Mouse (Mus musculus) intestine, postnatal 0 days (tissue): ENCODE measurements around the gene Tex12. TPM values are rescaled to one million over a fixed set of nuclear protein-coding genes. Genes with fewer than 3 reads are reported as not detected.
A peak's percentile ranks its signal among the peaks of the same experiment; 100 is the strongest.

Experiments used
- ATAC-seq: fragments of 200-750 bp; cut with Nextera tagmentation; 2 replicates; pipeline ENCODE4 v1.8.0; 2017; ENCODE audit warnings: mild to moderate bottlenecking, moderate TSS enrichment, moderate library complexity
- H3K27ac ChIP-seq: fragments of 300-500 bp; sonication (generic); 2 replicates; pipeline ENCODE4 v1.5.1; 2014; ENCODE audit warnings: mild to moderate bottlenecking, low read depth, low read length, moderate library complexity
- H3K27me3 ChIP-seq: fragments of 300-500 bp; sonication (generic); replicated peaks from 2 replicates; pipeline ENCODE4 v1.6.1; 2014; ENCODE audit warnings: low read length, mixed read lengths; ENCODE audit not compliant: control insufficient read depth, insufficient read depth
- H3K36me3 ChIP-seq: fragments of 300-500 bp; sonication (generic); 2 replicates; pipeline ENCODE4 v1.6.1; 2014; ENCODE audit warnings: mild to moderate bottlenecking, moderate library complexity; ENCODE audit not compliant: control insufficient read depth, insufficient read depth
- H3K4me1 ChIP-seq: fragments of 300-500 bp; sonication (generic); replicated peaks from 2 replicates; pipeline ENCODE4 v1.6.1; 2014; ENCODE audit warnings: antibody characterized with exemption, low read length, mixed read lengths; ENCODE audit not compliant: control insufficient read depth, insufficient read depth
- H3K4me2 ChIP-seq: fragments of 300-500 bp; sonication (generic); replicated peaks from 2 replicates; pipeline ENCODE4 v1.6.1; 2014; ENCODE audit warnings: low read depth, mild to moderate bottlenecking, moderate library complexity
- H3K4me3 ChIP-seq: fragments of 300-500 bp; sonication (generic); 2 replicates; pipeline ENCODE4 v1.5.1; 2014; ENCODE audit warnings: low read depth, low read length
- H3K9ac ChIP-seq: fragments of 300-500 bp; sonication (generic); 2 replicates; pipeline ENCODE4 v1.6.1; 2014; ENCODE audit warnings: mild to moderate bottlenecking, low read depth, low read length
- H3K9me3 ChIP-seq: fragments of 300-500 bp; sonication (generic); 2 replicates; pipeline ENCODE4 v1.6.1; 2016; ENCODE audit warnings: mixed run types; ENCODE audit not compliant: control insufficient read depth
- CTCF ChIP-seq: sonication (generic); IDR thresholded peaks from 2 replicates; pipeline ENCODE4 v1.5.1; 2016; ENCODE audit warnings: low read depth, mild to moderate bottlenecking, control low read depth, antibody characterized with exemption, moderate library complexity
- WGBS: fragments of 180-500 bp; shearing (Covaris S2); extraction: QIAGEN DNeasy Blood & Tissue Kit; methylation state at CpG from one replicate; pipeline ENCODE4 v1.1.7; 2014; 5-methylcytosine and 5-hydroxymethylcytosine counted together
- polyA plus RNA-seq: library from polyadenylated mRNA; unstranded; fragments of >200 nt; fragmentation: Nextera tagmentation; extraction: Ambion mirVana; gene quantifications from 2 replicates; pipeline ENCODE4 v1.2.1, GENCODE M21; 2015

Tex12 gene
- polyA plus RNA-seq, 1 experiment from 2014 or later, result 0.43 TPM

GRCm38 (mm10) chr9:50518781-50519180 is 42.3 kb downstream of the Tex12 start:
- peak; percentile 76 for TF ChIP-seq CTCF
- Histone ChIP-seq H3K27me3 (no peaks in the 10 kb centered on the region), H3K9me3 (no peaks in the 10 kb centered on the region), H3K4me3 (no peak overlapping the region), H3K36me3 (peaks cover 10% of the 10 kb centered on the region; the same call in 1 of the 2 replicates), H3K4me2 (no peak overlapping the region), H3K27ac (no peak overlapping the region), H3K9ac (no peak overlapping the region), H3K4me1 (no peaks in the 10 kb centered on the region)
- ATAC-seq, result no peak
- 17% methylated on average over 2 of the region's 2 CpGs for WGBS

- no peaks in the 10 kb centered on the region for H3K36me3 ChIP-seq
- H3K9me3 ChIP-seq, result no peaks in the 10 kb centered on the region
- no peak overlapping the region for H3K27ac ChIP-seq
- no peak for TF ChIP-seq CTCF
- H3K27me3 ChIP-seq, result no peaks in the 10 kb centered on the region
- 36% methylated on average over 5 of the region's 5 CpGs for WGBS
- H3K4me3 ChIP-seq, result no peak overlapping the region
- peak; percentile 69 for ATAC-seq
- no peak overlapping the region for H3K9ac ChIP-seq
- H3K4me1 ChIP-seq, result no peaks in the 10 kb centered on the region
- H3K4me2 ChIP-seq, result no peak overlapping the region
Measured at GRCm38 (mm10) chr9:50515462-50515861, 45.7 kb downstream of the Tex12 start.

- WGBS, result 31% methylated on average over 7 of the region's 7 CpGs
- no peaks in the 10 kb centered on the region for H3K36me3 ChIP-seq
- H3K27ac ChIP-seq, result no peak overlapping the region
- H3K27me3 ChIP-seq, result no peaks in the 10 kb centered on the region
- no peak for TF ChIP-seq CTCF
- no peak overlapping the region for H3K4me2 ChIP-seq
- H3K4me1 ChIP-seq, result no peaks in the 10 kb centered on the region
- H3K4me3 ChIP-seq, result no peak overlapping the region
- H3K9ac ChIP-seq, result no peak overlapping the region
- no peaks in the 10 kb centered on the region for H3K9me3 ChIP-seq
- ATAC-seq, result no peak
Measured at GRCm38 (mm10) chr9:50507570-50507969, 53.6 kb downstream of the Tex12 start.

Other genes with a start within 250 kb of the Tex12 start
- 148 and 174 TPM in 2 replicates for gene Rpl10-ps3, start 216.4 kb downstream of the Tex12 start, polyA plus RNA-seq
- 3.1 and 4.0 TPM in 2 replicates for gene Plet1, start 66.8 kb downstream of the Tex12 start, polyA plus RNA-seq
- 88.2 and 90.8 TPM in 2 replicates for gene Pts, start 32.6 kb downstream of the Tex12 start, polyA plus RNA-seq
- gene Il18, start 6.5 kb downstream of the Tex12 start, polyA plus RNA-seq, result 57.3 and 68.7 TPM in 2 replicates
- gene Bco2, start 6.1 kb downstream of the Tex12 start, polyA plus RNA-seq, result 4.7 and 5.3 TPM in 2 replicates
- 738 and 800 TPM in 2 replicates for gene Sdhd, start 42.5 kb upstream of the Tex12 start, polyA plus RNA-seq
- 387 and 412 TPM in 2 replicates for gene Timm8b, start 42.6 kb upstream of the Tex12 start, polyA plus RNA-seq
- 0.88 and 1.6 TPM in 2 replicates for gene Pih1d2, start 56.0 kb upstream of the Tex12 start, polyA plus RNA-seq
- 13.9 and 14.6 TPM in 2 replicates for gene Nkapd1, start 56.1 kb upstream of the Tex12 start, polyA plus RNA-seq
- 35.3 and 41.7 TPM in 2 replicates for gene Dlat, start 98.5 kb upstream of the Tex12 start, polyA plus RNA-seq
- 2.4 and 2.9 TPM in 2 replicates for gene Dixdc1, start 178.2 kb upstream of the Tex12 start, polyA plus RNA-seq
- gene 2310030G06Rik, start 185.2 kb upstream of the Tex12 start, polyA plus RNA-seq, result 45.3 and 50.2 TPM in 2 replicates
- 80.4 and 83.2 TPM in 2 replicates for gene Cryab, start 190.0 kb upstream of the Tex12 start, polyA plus RNA-seq
- 10.3 and 10.4 TPM in 2 replicates for gene Hspb2, start 191.0 kb upstream of the Tex12 start, polyA plus RNA-seq
- gene Fdxacb1, start 206.9 kb upstream of the Tex12 start, polyA plus RNA-seq, result 5.1 and 6.1 TPM in 2 replicates
- 15.6 and 17.3 TPM in 2 replicates for gene Alg9, start 213.7 kb upstream of the Tex12 start, polyA plus RNA-seq
- 35.6 and 38.6 TPM in 2 replicates for gene 1110032A03Rik, start 214.2 kb upstream of the Tex12 start, polyA plus RNA-seq